Mouse (Mus musculus) liver, postnatal 0 days (tissue): ENCODE results near the gene Srxn1. TPM values are rescaled to one million over a fixed set of nuclear protein-coding genes. Genes with fewer than 3 reads are reported as not detected.

Source experiments
- ATAC-seq: fragments of 200-750 bp; cut with Nextera tagmentation; 2 replicates; pipeline ENCODE4 v1.8.0; 2017; ENCODE audit warnings: mild to moderate bottlenecking, moderate library complexity
- DNase-seq: peaks from one replicate; pipeline ENCODE4 v3.0.0-alpha.2; 2016
- H3K27ac ChIP-seq: fragments of 300-500 bp; sonication (generic); 2 replicates; pipeline ENCODE4 v1.5.1; 2014; ENCODE audit warnings: antibody characterized with exemption, moderate library complexity, mild to moderate bottlenecking, low read depth
- H3K27me3 ChIP-seq: fragments of 300-500 bp; sonication (generic); 2 replicates; pipeline ENCODE4 v1.6.1; 2014; ENCODE audit warnings: low read length, control low read depth, mixed read lengths; ENCODE audit not compliant: insufficient read depth
- H3K36me3 ChIP-seq: fragments of 300-500 bp; sonication (generic); replicated peaks from 2 replicates; pipeline ENCODE4 v1.6.1; 2014; ENCODE audit warnings: mild to moderate bottlenecking, control low read depth, low read length, moderate library complexity, mixed read lengths; ENCODE audit not compliant: insufficient read depth
- H3K4me1 ChIP-seq: fragments of 300-500 bp; sonication (generic); 2 replicates; pipeline ENCODE4 v1.6.1; 2014; ENCODE audit warnings: antibody characterized with exemption, mild to moderate bottlenecking, control low read depth; ENCODE audit not compliant: insufficient read depth
- H3K4me2 ChIP-seq: fragments of 300-500 bp; sonication (generic); 2 replicates; pipeline ENCODE4 v1.6.1; 2014; ENCODE audit warnings: low read depth, mild to moderate bottlenecking, low read length, moderate library complexity, mixed read lengths
- H3K4me3 ChIP-seq: fragments of 300-500 bp; sonication (generic); 2 replicates; pipeline ENCODE4 v1.5.1; 2014; ENCODE audit warnings: low read depth, low read length
- H3K9ac ChIP-seq: fragments of 300-500 bp; sonication (generic); replicated peaks from 2 replicates; pipeline ENCODE4 v1.6.1; 2014; ENCODE audit warnings: mild to moderate bottlenecking, moderate library complexity
- H3K9me3 ChIP-seq: fragments of 300-500 bp; sonication (generic); 2 replicates; pipeline ENCODE4 v1.6.1; 2016; ENCODE audit warnings: mild to moderate bottlenecking, control low read depth, low read length, mixed read lengths
- CTCF ChIP-seq: sonication (generic); IDR thresholded peaks from 2 replicates; pipeline ENCODE4 v1.5.1; 2016; ENCODE audit warnings: antibody characterized with exemption, low read depth
- EP300 ChIP-seq: IDR thresholded peaks from 2 replicates; pipeline ENCODE4 v1.6.1; 2016; ENCODE audit warnings: antibody characterized with exemption, low read depth, mild to moderate bottlenecking
- WGBS: fragments of 180-500 bp; shearing (Covaris S2); extraction: QIAGEN DNeasy Blood & Tissue Kit; methylation state at CpG from one replicate; pipeline ENCODE4 v1.1.7; 2014; ENCODE audit not compliant: insufficient replicate concordance; 5-methylcytosine and 5-hydroxymethylcytosine counted together
- polyA plus RNA-seq: library from polyadenylated mRNA; unstranded; fragments of >200 nt; fragmentation: Nextera tagmentation; extraction: Ambion mirVana; gene quantifications from 2 replicates; pipeline ENCODE4 v1.2.1, GENCODE M21; 2015

Gene Srxn1
- polyA plus RNA-seq, 1 experiment from 2014 or later = 8.7 TPM

DNA sequence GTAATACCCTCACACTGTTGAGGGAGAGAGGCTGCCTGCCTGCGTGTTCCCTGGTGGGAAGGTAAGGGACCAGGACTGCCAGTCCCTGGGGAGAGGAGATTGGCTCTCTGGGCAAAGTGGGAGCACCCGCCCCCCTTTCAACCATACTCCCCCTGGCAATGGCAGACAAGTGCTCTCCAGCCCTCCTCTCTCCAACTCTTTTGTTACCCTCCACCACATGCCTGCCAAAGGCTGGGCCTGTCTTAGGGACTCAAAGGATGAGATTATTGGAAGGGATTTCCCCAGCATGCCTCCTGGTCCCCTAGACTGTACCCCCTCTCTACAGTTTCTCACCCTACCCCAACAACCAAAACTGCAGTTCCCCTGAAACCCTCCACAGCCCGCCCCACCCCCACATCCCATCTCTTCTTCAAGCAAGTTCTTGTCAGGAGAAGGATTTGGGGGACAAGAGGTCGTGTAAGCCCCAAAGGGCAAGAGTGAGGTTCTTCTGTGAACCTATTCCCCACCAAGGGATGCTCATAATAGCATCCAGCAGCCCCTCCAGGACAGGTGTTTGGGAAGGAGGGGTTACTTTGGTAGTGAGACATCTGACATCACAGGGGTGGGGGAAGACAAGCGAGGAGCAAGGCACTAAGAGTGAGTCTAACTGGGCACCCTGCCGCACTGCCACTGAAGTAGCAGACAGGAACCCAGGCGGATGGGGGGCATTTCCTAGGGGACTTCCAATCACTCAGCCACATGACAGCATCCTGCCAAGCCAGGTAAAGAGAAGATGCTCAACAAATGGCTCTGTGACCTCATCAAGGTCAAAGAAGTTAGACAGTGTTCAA is 22.6 kb upstream of the Srxn1 start:
- H3K9ac ChIP-seq = no peak overlapping the region
- H3K4me3 ChIP-seq = no peak overlapping the region
- no peaks in the 10 kb centered on the region for H3K36me3 ChIP-seq
- no peaks in the 10 kb centered on the region for H3K9me3 ChIP-seq
- no peak for TF ChIP-seq EP300
- ATAC-seq (no peak), DNase-seq (no peak)
- 11% methylated on average over 7 of the region's 7 CpGs for WGBS
- H3K27me3 ChIP-seq = peaks cover 49% of the 10 kb centered on the region
- H3K4me2 ChIP-seq = no peak overlapping the region
- peaks cover 6% of the 10 kb centered on the region for H3K4me1 ChIP-seq
- H3K27ac ChIP-seq = no peak overlapping the region

DNA sequence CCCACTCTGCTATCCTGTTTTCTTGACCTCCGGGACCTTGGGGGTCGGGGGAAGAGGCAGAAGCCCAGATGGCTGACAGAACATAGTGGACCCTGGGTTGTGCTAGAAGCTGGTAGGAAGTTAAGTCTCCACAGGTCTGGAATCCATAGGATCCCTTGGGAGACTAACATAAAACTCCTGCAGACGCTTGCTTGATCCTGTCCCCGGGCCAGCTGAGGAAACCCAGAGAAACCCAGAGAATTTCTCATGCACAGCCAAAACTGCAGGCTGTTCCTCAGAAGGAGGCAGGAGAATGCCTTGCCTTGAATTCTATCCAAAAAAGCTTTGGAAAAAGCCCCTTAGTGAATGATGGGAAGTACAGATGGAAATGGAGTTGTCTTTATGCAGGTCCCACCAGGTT is 21.9 kb upstream of the Srxn1 start:
- Histone ChIP-seq H3K4me3 (no peak overlapping the region), H3K27me3 (peaks cover 49% of the 10 kb centered on the region), H3K9me3 (no peaks in the 10 kb centered on the region), H3K9ac (no peak overlapping the region), H3K4me2 (no peak overlapping the region), H3K4me1 (peaks cover 6% of the 10 kb centered on the region), H3K36me3 (no peaks in the 10 kb centered on the region), H3K27ac (no peak overlapping the region)
- DNase-seq = no peak
- 56% methylated on average over 4 of the region's 4 CpGs for WGBS
- TF ChIP-seq CTCF = no peak
- TF ChIP-seq EP300 = no peak
- no peak for ATAC-seq

DNA sequence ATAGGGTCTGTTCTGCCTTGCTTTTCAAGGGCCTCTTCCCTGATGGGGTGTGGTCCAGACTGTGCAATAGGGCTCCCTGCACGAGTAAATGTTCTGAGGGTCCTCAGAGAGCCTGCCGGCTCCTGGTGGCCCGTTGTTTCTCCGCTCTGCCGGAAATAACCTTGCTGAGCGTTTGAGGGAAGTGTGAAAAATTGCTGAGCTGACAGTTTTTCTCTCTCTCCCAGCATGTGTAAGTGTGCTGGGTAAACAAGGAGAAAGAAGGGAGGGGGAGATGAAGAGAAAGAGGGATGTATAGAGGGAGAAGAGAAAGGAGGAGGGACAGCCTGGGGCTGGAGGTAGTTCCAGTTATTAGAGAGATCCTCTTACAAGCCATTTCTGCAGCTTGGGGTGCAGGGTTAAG is 21.0 kb upstream of the Srxn1 start:
- no peak overlapping the region for H3K4me3 ChIP-seq
- H3K4me1 ChIP-seq = peaks cover 6% of the 10 kb centered on the region
- TF ChIP-seq EP300 = no peak
- H3K36me3 ChIP-seq = no peaks in the 10 kb centered on the region
- no peaks in the 10 kb centered on the region for H3K9me3 ChIP-seq
- H3K27me3 ChIP-seq = peaks cover 47% of the 10 kb centered on the region
- H3K9ac ChIP-seq = no peak overlapping the region
- H3K27ac ChIP-seq = no peak overlapping the region
- 60% methylated on average over 6 of the region's 6 CpGs for WGBS
- no peak for DNase-seq
- no peak for ATAC-seq
- H3K4me2 ChIP-seq = no peak overlapping the region

DNA sequence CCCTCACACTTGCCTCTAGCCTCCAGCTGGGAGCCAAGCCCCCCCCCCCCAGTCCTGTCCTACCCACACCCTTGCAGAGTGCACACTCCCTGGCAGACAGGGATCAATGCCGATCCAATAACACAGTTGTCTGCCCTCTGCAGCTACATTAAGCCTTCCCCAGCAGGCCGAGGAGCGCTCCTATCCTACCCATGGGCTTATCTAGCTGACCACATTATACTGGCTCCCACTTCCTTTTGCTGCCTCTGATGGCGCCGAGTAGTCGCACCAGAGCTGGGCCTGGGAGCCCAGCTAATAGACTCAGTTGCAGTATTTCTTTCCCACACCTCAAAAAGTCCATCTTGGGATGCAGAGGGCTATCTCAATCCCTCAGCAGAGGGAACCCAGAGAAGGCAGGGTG is 19.9 kb upstream of the Srxn1 start:
- H3K27me3 ChIP-seq = peaks cover 40% of the 10 kb centered on the region
- ATAC-seq = no peak
- 39% methylated on average over 6 of the region's 6 CpGs for WGBS
- H3K9me3 ChIP-seq = no peaks in the 10 kb centered on the region
- no peak overlapping the region for H3K4me3 ChIP-seq
- TF ChIP-seq CTCF (no peak), EP300 (no peak)
- no peak for DNase-seq
- H3K4me2 ChIP-seq = no peak overlapping the region
- peaks cover 6% of the 10 kb centered on the region for H3K4me1 ChIP-seq
- H3K9ac ChIP-seq = no peak overlapping the region
- H3K27ac ChIP-seq = no peak overlapping the region
- H3K36me3 ChIP-seq = no peaks in the 10 kb centered on the region

DNA sequence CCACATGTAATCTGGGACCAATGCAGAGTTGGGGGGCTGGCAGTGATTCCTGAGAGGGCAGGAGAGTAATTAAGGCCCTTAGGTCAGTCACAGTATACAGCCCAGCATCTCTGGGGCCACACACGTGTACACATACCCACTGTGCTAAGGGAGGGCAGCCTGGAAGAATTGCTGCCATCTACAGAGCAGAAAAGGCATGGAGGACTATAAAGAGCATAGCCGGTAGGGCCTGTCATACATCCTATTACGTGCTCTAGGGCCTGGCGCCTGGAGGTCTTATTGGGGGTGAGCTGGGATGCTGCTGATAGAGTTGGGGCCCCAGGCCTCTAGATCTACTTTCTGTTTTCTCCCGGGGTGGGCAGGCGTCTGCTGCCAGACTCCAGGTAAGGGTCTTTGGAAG is 18.9 kb upstream of the Srxn1 start:
- no peaks in the 10 kb centered on the region for H3K36me3 ChIP-seq
- ATAC-seq = no peak
- H3K9ac ChIP-seq = no peak overlapping the region
- WGBS = 69% methylated on average over 6 of the region's 6 CpGs
- peaks cover 40% of the 10 kb centered on the region for H3K27me3 ChIP-seq
- TF ChIP-seq CTCF (no peak), EP300 (no peak)
- H3K4me2 ChIP-seq = no peak overlapping the region
- H3K4me1 ChIP-seq = peaks cover 6% of the 10 kb centered on the region
- H3K9me3 ChIP-seq = no peaks in the 10 kb centered on the region
- DNase-seq = no peak
- H3K27ac ChIP-seq = no peak overlapping the region
- H3K4me3 ChIP-seq = no peak overlapping the region

DNA sequence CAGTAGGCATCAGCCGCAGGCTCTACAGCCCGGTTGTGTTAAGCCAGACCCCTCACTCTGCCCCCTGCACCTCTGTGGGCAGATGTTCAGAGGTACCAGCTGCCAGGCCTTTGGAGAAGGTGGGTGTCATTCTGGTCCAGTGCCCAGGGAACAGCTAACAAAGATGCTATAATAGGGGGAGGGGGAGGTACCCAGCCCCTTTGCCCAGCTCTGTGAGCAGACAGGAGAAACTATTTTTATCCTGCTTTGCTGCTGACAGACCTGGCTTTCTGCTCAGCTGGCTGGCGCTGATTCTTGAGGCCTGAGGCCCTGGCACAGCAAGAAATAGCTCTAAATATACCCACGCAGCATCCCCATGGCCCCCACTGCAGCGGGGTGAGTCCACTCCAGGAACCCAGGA is 18.2 kb upstream of the Srxn1 start:
- no peak for DNase-seq
- H3K9me3 ChIP-seq = no peaks in the 10 kb centered on the region
- H3K27ac ChIP-seq = no peak overlapping the region
- no peak overlapping the region for H3K4me2 ChIP-seq
- H3K4me1 ChIP-seq = peaks cover 1% of the 10 kb centered on the region
- TF ChIP-seq CTCF = no peak
- TF ChIP-seq EP300 = no peak
- H3K36me3 ChIP-seq = no peaks in the 10 kb centered on the region
- H3K9ac ChIP-seq = no peak overlapping the region
- WGBS = 77% methylated on average over 5 of the region's 5 CpGs
- H3K27me3 ChIP-seq = peaks cover 40% of the 10 kb centered on the region
- no peak for ATAC-seq
- no peak overlapping the region for H3K4me3 ChIP-seq

DNA sequence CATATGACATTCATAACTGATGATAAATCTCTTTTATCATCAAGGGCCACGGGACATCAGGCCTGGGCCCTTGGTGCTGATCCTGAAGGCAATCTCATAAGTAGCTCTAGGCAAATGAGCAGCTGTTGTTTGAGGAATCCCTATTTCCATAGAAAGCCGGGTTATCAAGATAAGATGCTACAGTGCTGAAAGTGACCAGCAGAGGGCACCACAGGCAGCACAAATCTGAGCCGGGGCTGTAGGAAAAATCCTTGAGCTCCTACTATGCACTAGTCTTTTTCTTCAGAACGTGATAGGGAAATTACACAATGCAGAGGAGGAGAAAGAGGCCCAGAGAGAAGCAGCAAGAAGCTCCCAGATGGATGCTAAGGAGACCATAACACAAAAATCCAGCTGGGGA is 16.2 kb upstream of the Srxn1 start:
- TF ChIP-seq EP300 = no peak
- peak; percentile 81 for TF ChIP-seq CTCF
- no peak overlapping the region for H3K27ac ChIP-seq
- ATAC-seq (no peak), DNase-seq (peak; percentile 59)
- H3K27me3 ChIP-seq = peaks cover 39% of the 10 kb centered on the region
- H3K36me3 ChIP-seq = no peaks in the 10 kb centered on the region
- peaks cover 7% of the 10 kb centered on the region for H3K4me1 ChIP-seq
- 5% methylated on average over 4 of the region's 4 CpGs for whole genome bisulfite sequencing
- no peak overlapping the region for H3K9ac ChIP-seq
- no peak overlapping the region for H3K4me3 ChIP-seq
- no peak overlapping the region for H3K4me2 ChIP-seq
- H3K9me3 ChIP-seq = no peaks in the 10 kb centered on the region
